Mouse (Mus musculus): Measurements from ENCODE around the gene Maml3. TPM values are rescaled to one million over a fixed set of nuclear protein-coding genes. Genes with fewer than 3 reads are reported as not detected.

Maml3 gene
- polyA plus RNA-seq, 1 experiment from 2014 or later, result 8.6 TPM

DNA sequence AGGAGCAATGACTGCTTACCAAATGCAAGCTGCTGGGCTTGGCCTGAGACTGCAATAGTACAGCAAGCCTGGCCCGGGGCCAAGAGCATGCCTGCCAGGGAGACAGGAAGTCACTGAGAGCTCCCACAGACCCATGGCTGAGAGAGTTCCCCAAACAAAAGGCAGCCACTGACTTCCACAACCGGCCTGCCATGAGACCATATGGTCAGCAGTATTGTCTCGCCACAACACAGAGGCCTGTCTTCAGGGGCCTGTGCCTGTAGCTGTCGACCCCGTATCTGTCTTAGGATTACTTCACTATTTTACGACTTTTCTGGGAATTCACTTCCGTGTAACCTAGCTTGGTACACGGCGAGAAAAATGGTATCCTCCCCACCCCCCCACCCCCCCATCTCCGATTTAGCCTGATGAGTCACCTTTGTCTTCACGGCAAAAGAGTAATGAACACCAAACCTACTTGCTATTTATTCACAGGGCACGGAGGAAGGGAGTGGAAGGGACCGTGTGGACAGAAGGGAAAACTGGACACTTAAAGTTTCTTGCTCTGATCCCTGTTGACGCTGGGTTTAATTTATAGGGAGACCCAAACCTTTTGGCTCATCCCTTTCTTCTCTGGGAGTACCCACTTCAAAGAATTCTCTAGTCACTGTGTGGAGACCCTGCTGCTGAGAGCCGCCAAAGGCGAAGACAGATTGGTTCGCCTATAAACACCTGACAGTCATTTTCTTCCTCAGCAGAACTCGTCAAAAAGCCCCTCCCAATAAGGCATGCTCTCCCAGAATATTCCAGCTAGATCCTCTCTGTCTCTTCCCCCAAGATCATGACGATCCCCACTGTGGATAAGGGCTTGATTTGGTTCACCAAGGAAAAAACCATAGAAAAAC is 16.2 kb downstream of the Maml3 start:
- no peaks in the 10 kb centered on the region for H3K36me3 ChIP-seq
- peak; percentile 89 for ATAC-seq (ENCODE audit: low read depth)
- H3K9me3 ChIP-seq, result no peaks in the 10 kb centered on the region
- 5% methylated on average over 19 of the region's 19 CpGs for whole genome bisulfite sequencing
- peaks cover 66% of the 10 kb centered on the region for H3K4me1 ChIP-seq (replicated peaks)
- no peaks in the 10 kb centered on the region for H3K27me3 ChIP-seq
- H3K27ac ChIP-seq (replicated peaks), result peak overlapping the region; percentile 87
- peak overlapping the region; percentile 39; the same call in 1 of the 2 replicates for H3K9ac ChIP-seq
- no peak overlapping the region for H3K4me3 ChIP-seq
- peak overlapping the region; percentile 44 for H3K4me2 ChIP-seq

DNA sequence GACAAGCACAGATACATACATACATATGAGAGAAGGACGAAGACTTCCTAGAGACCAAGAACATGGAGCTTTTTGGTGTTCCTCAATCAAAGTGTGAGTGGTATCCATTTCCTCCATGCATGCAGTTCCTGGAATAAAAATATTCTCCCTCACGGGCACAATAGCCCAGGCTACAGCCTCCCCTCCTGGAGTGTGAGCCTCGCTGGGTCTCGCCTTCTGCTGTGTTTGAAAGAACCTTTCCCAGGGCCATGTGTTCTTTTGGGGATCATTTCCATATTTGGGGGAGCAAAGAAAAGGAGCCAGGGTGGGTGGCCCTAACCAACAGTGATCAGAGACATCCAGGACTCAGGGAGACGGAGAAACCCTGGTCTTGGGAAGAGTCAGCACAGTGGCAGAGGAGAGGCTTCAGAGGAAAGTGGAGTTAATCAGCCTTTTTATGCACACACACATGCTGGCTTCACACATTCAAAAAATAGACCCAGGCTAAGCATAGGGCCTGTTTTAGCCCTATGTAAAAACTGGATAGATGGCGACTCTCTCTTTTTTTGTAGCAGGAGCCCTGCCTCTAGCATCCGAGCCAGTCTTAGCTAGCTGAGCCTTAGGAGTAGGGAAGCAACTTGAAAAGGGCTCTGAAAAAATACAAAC is 17.1 kb downstream of the Maml3 start:
- H3K27ac ChIP-seq (replicated peaks), result peak overlapping the region; percentile 87
- peak overlapping the region; percentile 44 for H3K4me2 ChIP-seq
- no peaks in the 10 kb centered on the region for H3K27me3 ChIP-seq
- H3K36me3 ChIP-seq, result no peaks in the 10 kb centered on the region
- ATAC-seq (ENCODE audit: low read depth), result peak; percentile 8; the same call in 1 of the 2 replicates
- peak overlapping the region; percentile 39 for H3K9ac ChIP-seq
- H3K9me3 ChIP-seq, result no peaks in the 10 kb centered on the region
- no peak overlapping the region for H3K4me3 ChIP-seq
- WGBS, result 44% methylated on average over 7 of the region's 7 CpGs
- peaks cover 64% of the 10 kb centered on the region for H3K4me1 ChIP-seq (replicated peaks)

DNA sequence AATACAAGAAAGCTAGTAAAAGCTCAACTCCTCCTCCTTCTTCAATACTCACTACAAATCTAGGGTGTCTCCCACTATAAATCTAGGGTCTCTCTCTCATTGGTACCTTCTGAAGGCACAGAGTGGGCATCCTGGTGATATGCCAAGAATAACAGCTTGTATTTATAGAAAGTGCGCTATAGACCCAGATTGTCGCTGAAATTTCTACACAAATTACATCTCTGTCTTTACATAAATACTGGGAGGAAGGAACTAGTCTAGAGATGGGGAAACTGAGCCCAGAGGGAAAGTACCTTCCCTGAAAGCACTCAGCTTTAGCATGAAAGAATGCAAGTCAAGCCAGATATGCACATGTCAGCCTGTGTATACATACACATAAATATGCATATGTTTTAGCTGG is 26.1 kb downstream of the Maml3 start:
- no peaks in the 10 kb centered on the region for H3K36me3 ChIP-seq
- WGBS, result 95% methylated on average over 2 of the region's 2 CpGs
- no peaks in the 10 kb centered on the region for H3K27me3 ChIP-seq
- H3K4me1 ChIP-seq (replicated peaks), result peaks cover 15% of the 10 kb centered on the region; the same call in 1 of the 2 replicates
- no peaks in the 10 kb centered on the region for H3K9me3 ChIP-seq
- H3K4me2 ChIP-seq, result no peak overlapping the region
- ATAC-seq (ENCODE audit: low read depth), result no peak
- H3K27ac ChIP-seq (replicated peaks), result no peak overlapping the region
- H3K4me3 ChIP-seq, result no peak overlapping the region
- H3K9ac ChIP-seq, result no peak overlapping the region

DNA sequence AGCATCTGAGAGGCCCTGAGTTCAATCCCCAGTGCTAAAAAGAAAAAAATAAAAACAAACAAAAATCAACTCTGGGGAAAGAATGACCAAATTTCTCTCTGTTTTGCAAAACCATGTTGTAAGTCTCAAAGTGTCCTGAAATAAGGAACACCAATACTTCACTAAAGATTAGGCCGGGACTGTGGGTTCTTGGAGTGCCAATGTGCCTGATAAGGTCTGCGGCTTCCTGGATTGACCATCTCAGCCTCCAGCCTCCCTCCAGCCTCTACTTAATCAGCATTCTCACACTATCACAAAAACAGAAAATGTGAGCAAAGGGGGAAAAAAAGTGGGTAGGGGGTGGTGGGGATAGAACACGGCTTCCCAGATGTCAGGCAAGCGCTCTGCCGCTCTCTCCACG is 30.9 kb downstream of the Maml3 start:
- Histone ChIP-seq H3K4me3 (no peak overlapping the region), H3K4me1 (replicated peaks) (peaks cover 47% of the 10 kb centered on the region), H3K27me3 (no peaks in the 10 kb centered on the region), H3K9ac (no peak overlapping the region), H3K9me3 (no peaks in the 10 kb centered on the region), H3K4me2 (no peak overlapping the region), H3K27ac (replicated peaks) (no peak overlapping the region; the same call in 1 of the 2 replicates), H3K36me3 (no peaks in the 10 kb centered on the region)
- 71% methylated on average over 6 of the region's 6 CpGs for WGBS
- ATAC-seq (ENCODE audit: low read depth), result no peak

DNA sequence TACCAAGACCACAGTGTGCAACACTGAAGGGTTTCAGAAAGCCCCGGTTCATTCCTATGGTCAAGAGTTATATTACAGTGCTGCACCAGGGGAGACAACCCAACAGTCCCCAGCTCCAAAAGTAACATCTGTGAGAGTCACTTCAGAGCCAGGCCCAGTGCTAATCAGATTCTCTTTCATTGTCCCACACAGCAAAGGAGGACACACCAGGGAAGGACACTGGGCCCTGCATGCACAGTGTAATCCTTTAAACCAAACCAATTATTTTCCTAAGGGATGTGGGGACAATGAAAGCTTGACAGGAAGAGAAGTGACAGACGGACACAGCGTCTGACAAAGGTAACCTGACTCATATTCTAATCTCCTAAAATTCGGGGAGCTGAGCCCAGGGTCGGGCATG is 32.9 kb downstream of the Maml3 start:
- no peaks in the 10 kb centered on the region for H3K36me3 ChIP-seq
- H3K9me3 ChIP-seq, result no peaks in the 10 kb centered on the region
- H3K9ac ChIP-seq, result no peak overlapping the region
- WGBS, result 54% methylated on average over 5 of the region's 5 CpGs
- no peak overlapping the region for H3K27ac ChIP-seq (replicated peaks)
- no peak for ATAC-seq (ENCODE audit: low read depth)
- no peaks in the 10 kb centered on the region for H3K27me3 ChIP-seq
- H3K4me2 ChIP-seq, result no peak overlapping the region
- no peak overlapping the region for H3K4me3 ChIP-seq
- H3K4me1 ChIP-seq (replicated peaks), result peaks cover 47% of the 10 kb centered on the region

DNA sequence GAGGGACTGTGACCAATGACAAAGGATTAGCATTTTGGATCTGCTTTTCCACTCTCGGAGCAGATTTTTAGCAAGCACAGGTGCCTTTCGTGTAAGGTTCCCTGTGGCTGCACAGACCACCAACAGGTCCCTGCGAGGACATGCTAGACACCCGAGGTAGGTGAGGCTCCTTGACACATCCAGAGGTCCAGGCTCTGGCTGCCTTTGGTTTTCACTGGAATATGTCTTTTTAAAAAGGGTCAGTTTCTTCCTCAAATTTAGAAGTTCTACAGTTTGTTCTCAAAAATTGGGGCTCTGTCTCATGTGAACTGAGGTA is 34.8 kb downstream of the Maml3 start:
- ATAC-seq (ENCODE audit: low read depth), result peak; percentile 54; the same call in 1 of the 2 replicates
- H3K4me2 ChIP-seq, result peak overlapping the region; percentile 58
- WGBS, result 2% methylated on average over 4 of the region's 4 CpGs
- H3K9me3 ChIP-seq, result no peaks in the 10 kb centered on the region
- no peaks in the 10 kb centered on the region for H3K27me3 ChIP-seq
- peaks cover 44% of the 10 kb centered on the region for H3K4me1 ChIP-seq (replicated peaks)
- H3K9ac ChIP-seq, result peak overlapping the region; percentile 66
- peak overlapping the region; percentile 79 for H3K27ac ChIP-seq (replicated peaks)
- H3K36me3 ChIP-seq, result no peaks in the 10 kb centered on the region
- H3K4me3 ChIP-seq, result peak overlapping the region; percentile 33

DNA sequence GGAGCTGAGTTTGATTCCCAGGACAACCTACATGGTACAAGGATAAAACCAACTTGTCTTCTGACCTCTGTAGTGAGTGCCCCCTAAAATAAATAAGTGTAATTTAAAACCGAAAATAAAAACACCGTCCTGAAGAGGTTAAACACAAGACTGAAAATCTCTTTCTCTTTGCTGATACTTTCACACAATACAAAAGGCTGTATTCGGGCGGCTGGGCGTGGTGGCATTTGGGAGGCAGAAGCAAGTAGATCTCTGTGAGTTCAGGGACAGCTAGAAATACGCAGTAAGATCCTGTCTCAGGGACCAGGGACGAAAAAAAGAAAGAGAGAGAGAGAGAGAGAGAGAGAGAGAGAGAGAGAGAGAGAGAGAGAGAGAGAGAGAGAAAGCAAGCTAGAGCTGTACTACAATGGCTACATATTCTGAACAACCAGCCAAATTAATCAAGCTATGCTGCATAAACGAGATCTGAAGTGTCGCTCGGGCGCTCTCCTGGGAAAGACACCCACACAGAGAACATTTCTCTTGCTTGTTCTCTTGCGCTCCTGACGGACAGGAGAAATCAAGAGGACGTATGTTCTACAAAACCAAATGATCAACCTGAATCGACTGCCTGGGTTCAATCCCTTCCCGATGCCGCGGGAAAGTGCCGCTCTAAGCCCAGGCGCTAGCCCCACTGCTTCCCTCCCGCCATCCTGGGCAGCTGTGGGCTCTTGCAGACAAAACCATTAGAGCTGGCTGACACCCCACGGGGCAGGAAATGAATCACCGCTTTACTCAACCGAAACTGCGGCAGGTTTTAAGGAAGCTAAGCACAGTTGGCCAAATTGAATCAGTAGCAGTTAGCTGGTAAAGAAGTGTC is 35.3 kb downstream of the Maml3 start:
- ATAC-seq (ENCODE audit: low read depth), result peak; percentile 86
- no peaks in the 10 kb centered on the region for H3K27me3 ChIP-seq
- peak overlapping the region; percentile 79 for H3K27ac ChIP-seq (replicated peaks)
- 11% methylated on average over 25 of the region's 25 CpGs for WGBS
- peak overlapping the region; percentile 58 for H3K4me2 ChIP-seq
- H3K9ac ChIP-seq, result peak overlapping the region; percentile 66
- H3K9me3 ChIP-seq, result no peaks in the 10 kb centered on the region
- peak overlapping the region; percentile 33 for H3K4me3 ChIP-seq
- H3K36me3 ChIP-seq, result no peaks in the 10 kb centered on the region
- peaks cover 44% of the 10 kb centered on the region for H3K4me1 ChIP-seq (replicated peaks)

DNA sequence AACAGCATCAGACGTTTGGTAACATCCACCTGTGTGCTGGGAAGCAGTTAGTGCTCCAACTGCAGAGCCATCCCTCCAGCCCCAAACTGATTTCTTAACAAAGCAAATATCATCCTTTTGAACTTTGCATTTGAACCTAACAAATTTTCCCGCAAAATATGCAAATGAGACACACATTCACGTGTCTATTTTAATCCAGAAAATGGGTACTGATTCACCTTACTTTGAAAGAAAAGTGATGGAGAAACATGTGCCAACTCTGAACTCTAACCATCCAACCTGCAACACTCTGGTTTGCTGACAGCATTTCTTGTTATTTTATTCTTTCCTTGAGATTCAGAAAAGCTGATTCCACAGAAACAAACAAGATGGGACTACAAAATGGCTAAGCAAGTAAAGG is 36.0 kb downstream of the Maml3 start:
- peak overlapping the region; percentile 79; the same call in 1 of the 2 replicates for H3K27ac ChIP-seq (replicated peaks)
- H3K27me3 ChIP-seq, result no peaks in the 10 kb centered on the region
- WGBS, result 68% methylated on average over 3 of the region's 3 CpGs
- no peak overlapping the region for H3K9ac ChIP-seq
- H3K4me3 ChIP-seq, result no peak overlapping the region
- ATAC-seq (ENCODE audit: low read depth), result no peak
- peaks cover 44% of the 10 kb centered on the region for H3K4me1 ChIP-seq (replicated peaks)
- H3K9me3 ChIP-seq, result no peaks in the 10 kb centered on the region
- no peak overlapping the region for H3K4me2 ChIP-seq
- H3K36me3 ChIP-seq, result no peaks in the 10 kb centered on the region

DNA sequence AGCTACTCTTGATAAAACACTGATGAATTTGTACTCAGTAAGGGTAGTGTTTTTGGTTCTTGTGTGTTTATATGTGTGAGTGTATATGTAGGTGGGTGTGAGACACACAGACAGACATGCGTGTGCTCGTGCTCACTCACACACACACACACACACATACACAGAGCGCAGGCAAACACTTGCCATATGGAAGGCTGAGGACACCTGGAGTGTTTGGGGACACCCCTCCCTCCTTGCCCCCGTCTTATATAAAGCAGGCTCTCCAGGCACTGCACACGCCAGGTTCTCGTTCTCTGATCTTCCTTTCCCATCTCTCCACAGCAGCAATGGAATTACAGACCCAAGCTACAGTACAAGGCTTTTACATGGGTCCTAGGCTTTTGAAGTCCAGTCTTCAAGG is 37.7 kb downstream of the Maml3 start:
- ATAC-seq (ENCODE audit: low read depth), result no peak

DNA sequence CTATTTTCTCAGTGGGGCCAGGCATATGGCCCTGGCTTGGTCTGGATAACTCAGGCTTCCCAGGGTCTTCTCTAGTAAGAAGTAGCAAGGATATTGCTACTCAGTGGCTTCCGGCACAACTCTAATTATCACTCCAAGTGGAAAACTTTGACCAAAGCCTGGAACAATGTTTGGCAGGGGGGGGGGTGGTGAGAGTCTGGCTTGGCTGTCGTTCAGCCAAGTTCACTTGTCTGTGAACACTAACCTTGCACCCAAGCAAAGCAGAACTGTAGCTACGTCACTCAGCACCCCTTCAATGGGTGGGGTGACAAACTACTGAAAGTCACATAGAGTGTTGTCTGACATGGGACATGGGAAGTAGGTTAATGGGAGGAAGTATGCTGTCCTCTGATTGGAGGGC is 38.7 kb downstream of the Maml3 start:
- Histone ChIP-seq H3K4me1 (replicated peaks) (peaks cover 43% of the 10 kb centered on the region), H3K36me3 (no peaks in the 10 kb centered on the region), H3K27ac (replicated peaks) (no peak overlapping the region), H3K27me3 (no peaks in the 10 kb centered on the region), H3K9me3 (no peaks in the 10 kb centered on the region), H3K4me3 (no peak overlapping the region), H3K9ac (no peak overlapping the region), H3K4me2 (no peak overlapping the region)
- WGBS, result 66% methylated on average over 3 of the region's 3 CpGs
- ATAC-seq (ENCODE audit: low read depth), result no peak

More for the DNA sequence above, 37.7 kb downstream of the Maml3 start:
- H3K4me2 ChIP-seq, result no peak overlapping the region
- H3K4me1 ChIP-seq (replicated peaks), result peaks cover 43% of the 10 kb centered on the region
- H3K27me3 ChIP-seq, result no peaks in the 10 kb centered on the region
- no peaks in the 10 kb centered on the region for H3K9me3 ChIP-seq
- H3K9ac ChIP-seq, result no peak overlapping the region
- no peak overlapping the region for H3K4me3 ChIP-seq
- no peaks in the 10 kb centered on the region for H3K36me3 ChIP-seq
- 89% methylated on average over 6 of the region's 6 CpGs for WGBS
- H3K27ac ChIP-seq (replicated peaks), result no peak overlapping the region

DNA sequence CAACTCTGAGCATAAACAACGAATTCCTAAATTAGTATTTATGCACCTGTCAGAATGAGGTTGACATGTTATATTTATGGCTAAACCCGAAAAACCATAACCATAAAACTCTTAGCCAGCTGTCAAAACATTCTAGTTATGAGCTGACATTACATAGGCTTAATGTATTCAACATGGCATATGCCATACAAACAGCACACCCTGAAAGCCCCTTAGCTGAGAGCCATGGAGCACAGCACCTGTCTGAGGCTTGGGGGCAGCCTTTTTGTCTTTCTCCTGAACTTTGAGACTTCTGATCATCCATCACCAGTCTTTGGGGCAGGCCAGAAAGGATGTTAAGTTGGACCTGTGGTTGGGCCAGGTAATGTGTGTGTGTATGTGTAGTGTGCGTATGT is 41.6 kb downstream of the Maml3 start:
- H3K4me1 ChIP-seq (replicated peaks), result peaks cover 26% of the 10 kb centered on the region
- H3K27ac ChIP-seq (replicated peaks), result no peak overlapping the region
- WGBS, result 80% methylated on average over 3 of the region's 3 CpGs

More for the DNA sequence above, 41.6 kb downstream of the Maml3 start:
- Histone ChIP-seq H3K4me2 (no peak overlapping the region), H3K36me3 (no peaks in the 10 kb centered on the region), H3K9ac (no peak overlapping the region), H3K4me3 (no peak overlapping the region), H3K27me3 (no peaks in the 10 kb centered on the region), H3K9me3 (no peaks in the 10 kb centered on the region)
- ATAC-seq (ENCODE audit: low read depth), result no peak
